Mouse (Mus musculus): ENCODE results near the gene 6030452D12Rik.

DNA sequence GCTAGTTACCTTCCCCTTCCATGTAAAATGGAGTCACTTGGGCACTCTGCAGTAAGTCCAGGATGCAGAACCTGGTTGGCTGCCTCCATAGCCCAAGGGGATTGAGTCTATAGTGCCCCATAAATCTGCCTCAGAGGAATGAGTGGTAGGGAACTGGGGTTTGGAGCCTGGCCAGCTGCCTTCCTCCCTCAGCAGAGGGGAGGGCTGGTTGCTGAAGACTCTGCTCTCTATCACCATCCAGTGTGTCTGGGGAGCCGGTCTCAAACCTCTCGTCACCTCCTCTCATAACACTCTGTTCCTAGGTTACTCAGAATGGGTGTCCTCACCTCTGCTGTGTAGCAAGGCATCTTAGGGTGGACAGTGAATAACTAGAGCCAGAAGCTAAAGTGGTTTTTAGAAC is 16.3 kb downstream of the 6030452D12Rik start:
- TF ChIP-seq CTCF (IDR thresholded peaks at IDR 0.05; ENCODE audit: borderline replicate concordance, insufficient read depth, low read length) (no peak), POLR2A (IDR thresholded peaks at IDR 0.05; ENCODE audit: low read depth, low read length) (no peak)

Measured in embryonic fibroblast, embryonic 13.5 days (primary cell).